Mouse (Mus musculus) liver, adult 2 months (tissue): Measurements from ENCODE around the gene Aspa. TPM values are rescaled to one million over a fixed set of nuclear protein-coding genes. Genes with fewer than 3 reads are reported as not detected.
A peak's percentile ranks its signal among the peaks of the same experiment; 100 is the strongest.

Experiments used
- DNase-seq: peaks from one replicate; pipeline ENCODE4 v3.0.0-alpha.2; 2011; ENCODE audit warnings: low read depth, low spot score; ENCODE audit errors: extremely low read depth
- H3K27ac ChIP-seq: fragments of 200-500 bp; replicated peaks from 2 replicates; pipeline ENCODE4 v1.5.1; 2012; ENCODE audit warnings: low read depth, mild to moderate bottlenecking, control low read depth, inconsistent platforms, low read length; ENCODE audit not compliant: insufficient read depth
- H3K27me3 ChIP-seq: fragments of 200-500 bp; 2 replicates; pipeline ENCODE4 v1.6.1; 2012; ENCODE audit warnings: mild to moderate bottlenecking, moderate library complexity, low read length, inconsistent platforms; ENCODE audit not compliant: control insufficient read depth, insufficient read depth
- H3K36me3 ChIP-seq: fragments of 200-500 bp; 2 replicates; pipeline ENCODE4 v1.6.1; 2012; ENCODE audit warnings: low read length, inconsistent platforms; ENCODE audit not compliant: control insufficient read depth, insufficient read depth
- H3K4me1 ChIP-seq: fragments of 200-500 bp; 2 replicates; pipeline ENCODE4 v1.6.1; 2011; ENCODE audit warnings: low read length; ENCODE audit not compliant: control insufficient read depth, insufficient read depth
- H3K4me3 ChIP-seq: fragments of 200-500 bp; 2 replicates; pipeline ENCODE4 v1.5.1; 2011; ENCODE audit warnings: low read depth, mild to moderate bottlenecking, control low read depth, low read length, moderate library complexity; ENCODE audit not compliant: insufficient read depth
- H3K79me2 ChIP-seq: fragments of 200-500 bp; 2 replicates; pipeline ENCODE4 v1.6.1; 2012; ENCODE audit warnings: inconsistent platforms, mild to moderate bottlenecking, low read length, moderate library complexity; ENCODE audit not compliant: control insufficient read depth, insufficient read depth
- H3K9ac ChIP-seq: fragments of 200-500 bp; 2 replicates; pipeline ENCODE4 v1.6.1; 2012; ENCODE audit warnings: low read depth, mild to moderate bottlenecking, control low read depth, inconsistent platforms, low read length
- CTCF ChIP-seq: fragments of 200-500 bp; IDR thresholded peaks from 2 replicates; pipeline ENCODE4 v1.5.1; 2011; ENCODE audit warnings: low read depth, low read length, control low read depth
- POLR2A ChIP-seq: fragments of 200-500 bp; IDR thresholded peaks from 2 replicates; pipeline ENCODE4 v1.6.1; 2011; ENCODE audit warnings: low read length, control low read depth; ENCODE audit not compliant: insufficient read depth; ENCODE audit errors: extremely low read depth
- WGBS: fragments of 180-500 bp; shearing (Covaris S2); methylation state at CpG from one replicate; pipeline ENCODE4 v1.1.7; 2018; 5-methylcytosine and 5-hydroxymethylcytosine counted together
- polyA plus RNA-seq: library from polyadenylated mRNA; depleted of rRNA; stranded (reverse); fragments of >200 nt; gene quantifications from 2 replicates; pipeline ENCODE4 v1.2.3, GENCODE M21; 2012
- total RNA-seq: library from RNA; depleted of rRNA; stranded (reverse); fragments of >200 nt; gene quantifications from 2 replicates; pipeline ENCODE4 v1.2.3, GENCODE M21; 2014

Gene Aspa
- total and polyA plus RNA-seq, 2 experiments = 3.2 to 40.2 TPM

- no peaks in the 10 kb centered on the region for H3K79me2 ChIP-seq
- no peak overlapping the region for H3K9ac ChIP-seq
- no peaks in the 10 kb centered on the region for H3K4me1 ChIP-seq
- WGBS = 94% methylated on average over 1 of the region's 1 CpGs
- TF ChIP-seq CTCF = no peak
- TF ChIP-seq POLR2A = no peak
- peak; percentile 17 for DNase-seq
- H3K4me3 ChIP-seq = no peak overlapping the region
- no peak overlapping the region for H3K27ac ChIP-seq
- H3K27me3 ChIP-seq = no peaks in the 10 kb centered on the region
- H3K36me3 ChIP-seq = no peaks in the 10 kb centered on the region
These were observed 39.8 kb downstream of the Aspa start for GRCm38 (mm10) chr11:73289621-73290020.

GRCm38 (mm10) chr11:73284351-73284750 is 45.0 kb downstream of the Aspa start:
- H3K4me3 ChIP-seq = no peak overlapping the region
- no peak for DNase-seq

GRCm38 (mm10) chr11:73283926-73284325 is 45.5 kb downstream of the Aspa start:
- Histone ChIP-seq H3K4me1 (no peaks in the 10 kb centered on the region), H3K36me3 (no peaks in the 10 kb centered on the region), H3K9ac (no peak overlapping the region), H3K4me3 (no peak overlapping the region), H3K27me3 (no peaks in the 10 kb centered on the region), H3K79me2 (no peaks in the 10 kb centered on the region), H3K27ac (no peak overlapping the region)
- no peak for DNase-seq
- TF ChIP-seq POLR2A (no peak), CTCF (no peak)
- 11% methylated on average over 1 of the region's 1 CpGs for WGBS

More at GRCm38 (mm10) chr11:73284351-73284750, 45.0 kb downstream of the Aspa start:
- Histone ChIP-seq H3K27me3 (no peaks in the 10 kb centered on the region), H3K9ac (no peak overlapping the region), H3K4me1 (no peaks in the 10 kb centered on the region), H3K79me2 (no peaks in the 10 kb centered on the region), H3K27ac (no peak overlapping the region), H3K36me3 (no peaks in the 10 kb centered on the region)
- TF ChIP-seq POLR2A (no peak), CTCF (no peak)

GRCm38 (mm10) chr11:73283369-73283768 is 46.0 kb downstream of the Aspa start:
- Histone ChIP-seq H3K4me3 (no peak overlapping the region), H3K36me3 (no peaks in the 10 kb centered on the region), H3K27ac (no peak overlapping the region), H3K27me3 (no peaks in the 10 kb centered on the region), H3K9ac (no peak overlapping the region), H3K4me1 (no peaks in the 10 kb centered on the region), H3K79me2 (no peaks in the 10 kb centered on the region)
- TF ChIP-seq CTCF (no peak), POLR2A (no peak)
- WGBS = 80% methylated on average over 9 of the region's 9 CpGs
- no peak for DNase-seq

- TF ChIP-seq CTCF (peak; percentile 86), POLR2A (no peak)
- DNase-seq = peak; percentile 41
- H3K27me3 ChIP-seq = no peaks in the 10 kb centered on the region
- H3K4me1 ChIP-seq = no peaks in the 10 kb centered on the region
- no peak overlapping the region for H3K9ac ChIP-seq
- no peaks in the 10 kb centered on the region for H3K36me3 ChIP-seq
- H3K79me2 ChIP-seq = no peaks in the 10 kb centered on the region
- H3K27ac ChIP-seq = no peak overlapping the region
- WGBS = 1% methylated on average over 16 of the region's 16 CpGs
- H3K4me3 ChIP-seq = 0 out of 2 replicates have a peak overlapping the region, but pooled peaks have one; percentile 1
These were observed 47.8 kb downstream of the Aspa start for GRCm38 (mm10) chr11:73281528-73282027.

GRCm38 (mm10) chr11:73280710-73281109 is 48.7 kb downstream of the Aspa start:
- no peaks in the 10 kb centered on the region for H3K79me2 ChIP-seq
- no peaks in the 10 kb centered on the region for H3K36me3 ChIP-seq
- no peaks in the 10 kb centered on the region for H3K4me1 ChIP-seq
- H3K27ac ChIP-seq = no peak overlapping the region
- no peak for DNase-seq
- no peaks in the 10 kb centered on the region for H3K27me3 ChIP-seq
- H3K9ac ChIP-seq = no peak overlapping the region
- no peak overlapping the region for H3K4me3 ChIP-seq
- 69% methylated on average over 5 of the region's 5 CpGs for WGBS
- no peak for TF ChIP-seq CTCF
- TF ChIP-seq POLR2A = no peak
